Comparison of ENCODE assay signal across 9 mouse cellular contexts in genomic region chr2:74657251-74658023, GRCm38 (mm10). TPM values are rescaled to one million over a fixed set of nuclear protein-coding genes. Genes with fewer than 3 reads are reported as not detected.
DNase-seq lines count a peak whose midpoint lies in the region; ATAC-seq and TF ChIP-seq lines count a peak whose summit lies in the region.
"Had no signal": no experiment of that assay in that cellular context is flagged by ENCODE, and none has a peak within 500 bp of the region (broad histone marks: within the 10 kb centered on the region; RNA-seq: fewer than 3 reads in every experiment).

No protein-coding gene starts in this region.

- H3K9ac ChIP-seq in intestine, postnatal 0 days (ENCODE audit: low read depth, low read length): no peak overlapping the region
- H3K9ac ChIP-seq in neural tube, embryonic 15.5 days (replicated peaks): no peak overlapping the region

- TF ChIP-seq POLR2A in spleen, adult 2 months (IDR thresholded peaks at IDR 0.05; ENCODE audit: low read depth, low read length): no peak
- no peak for TF ChIP-seq POLR2A in embryonic fibroblast, embryonic 13.5 days (IDR thresholded peaks at IDR 0.05; ENCODE audit: low read depth, low read length)

- intact Hi-C loops in gastrocnemius, postnatal 36 days (cut with DNase I): loop anchor here (2.0 to 10.0 kb wide), 3 partner anchors 193 to 1383 kb away; partner anchors contain the start of gene Sp9

- H3K9me3 ChIP-seq in intestine, postnatal 0 days (ENCODE audit: control insufficient read depth): no peaks in the 10 kb centered on the region
- H3K9me3 ChIP-seq in neural tube, embryonic 15.5 days (replicated peaks): no peaks in the 10 kb centered on the region

- 4% methylated on average over 62 of the region's 62 CpGs for WGBS in spleen, adult 2 months
- WGBS in intestine, postnatal 0 days: 3% methylated on average over 62 of the region's 62 CpGs
- WGBS in neural tube, embryonic 15.5 days: 2% methylated on average over 62 of the region's 62 CpGs

- peaks cover 9% of the 10 kb centered on the region for H3K4me1 ChIP-seq in spleen, adult 2 months (ENCODE audit: control insufficient read depth, insufficient read depth, insufficient read length)
- H3K4me1 ChIP-seq in embryonic fibroblast, embryonic 13.5 days (ENCODE audit: control insufficient read depth, insufficient read depth, low read length): no peaks in the 10 kb centered on the region; the same call in 1 of the 2 replicates
- H3K4me1 ChIP-seq in intestine, postnatal 0 days (replicated peaks; ENCODE audit: control insufficient read depth, insufficient read depth, low read length): no peaks in the 10 kb centered on the region
- H3K4me1 ChIP-seq in neural tube, embryonic 15.5 days: peaks cover 16% of the 10 kb centered on the region

- peak overlapping the region; percentile 41 for H3K4me2 ChIP-seq in intestine, postnatal 0 days (replicated peaks; ENCODE audit: low read depth)
- H3K4me2 ChIP-seq in neural tube, embryonic 15.5 days: no peak overlapping the region

- no peaks in the 10 kb centered on the region for H3K36me3 ChIP-seq in spleen, adult 2 months (ENCODE audit: control insufficient read depth, insufficient read depth, low read length)
- H3K36me3 ChIP-seq in intestine, postnatal 0 days (ENCODE audit: control insufficient read depth, insufficient read depth): no peaks in the 10 kb centered on the region
- no peaks in the 10 kb centered on the region for H3K36me3 ChIP-seq in neural tube, embryonic 15.5 days

- peak overlapping the region; percentile 11; the same call in 1 of the 2 replicates for H3K4me3 ChIP-seq in spleen, adult 2 months (ENCODE audit: extremely low read depth, insufficient read depth, insufficient read length)
- 0 out of 2 replicates have a peak overlapping the region, but pooled peaks have one; percentile 3 for H3K4me3 ChIP-seq in embryonic fibroblast, embryonic 13.5 days (ENCODE audit: insufficient read depth, low read length)
- peak overlapping the region; percentile 27 for H3K4me3 ChIP-seq in intestine, postnatal 0 days (ENCODE audit: low read depth, low read length)
- 0 out of 2 replicates have a peak overlapping the region, but pooled peaks have one; percentile 1 for H3K4me3 ChIP-seq in neural tube, embryonic 15.5 days (replicated peaks)

- no peak for TF ChIP-seq CTCF in spleen, adult 2 months (IDR thresholded peaks at IDR 0.05; ENCODE audit: extremely low read depth, insufficient read depth, insufficient read length, insufficient replicate concordance)
- no peak for TF ChIP-seq CTCF in embryonic fibroblast, embryonic 13.5 days (IDR thresholded peaks at IDR 0.05; ENCODE audit: borderline replicate concordance, insufficient read depth, low read length)
- no peak for TF ChIP-seq CTCF in intestine, postnatal 0 days (IDR thresholded peaks at IDR 0.05; ENCODE audit: low read depth)

- peaks cover 58% of the 10 kb centered on the region for H3K27me3 ChIP-seq in spleen, adult 2 months (ENCODE audit: control insufficient read depth, insufficient read depth, low read length)
- peaks cover 94% of the 10 kb centered on the region for H3K27me3 ChIP-seq in intestine, postnatal 0 days (replicated peaks; ENCODE audit: control insufficient read depth, insufficient read depth, low read length)
- H3K27me3 ChIP-seq in neural tube, embryonic 15.5 days (replicated peaks): peaks cover 66% of the 10 kb centered on the region

- no peak for ATAC-seq in intestine, postnatal 0 days
- ATAC-seq in neural tube, embryonic 15.5 days (ENCODE audit: low FRiP score): no peak

- H3K27ac ChIP-seq in spleen, adult 2 months (ENCODE audit: insufficient read depth, low read length): no peak overlapping the region
- H3K27ac ChIP-seq in embryonic fibroblast, embryonic 13.5 days (ENCODE audit: insufficient read depth, low read length): no peak overlapping the region
- H3K27ac ChIP-seq in intestine, postnatal 0 days (ENCODE audit: low read depth, low read length): no peak overlapping the region
- H3K27ac ChIP-seq in neural tube, embryonic 15.5 days (replicated peaks): no peak overlapping the region
- H3K27ac ChIP-seq: macrophage had no signal

- DNase-seq in spleen, adult 2 months (ENCODE audit: low read depth in 1 of 2, low spot score in 2 of 2): no peak
- no peak for DNase-seq in spleen, postnatal 36 days (ENCODE audit: low spot score in 2 of 2)
- no peak for DNase-seq in adrenal gland, adult 18-20 months (ENCODE audit: low spot score in 2 of 2)
- no peak for DNase-seq in gastrocnemius, postnatal 36 days
- DNase-seq in adrenal gland, postnatal 4 days (ENCODE audit: low spot score in 2 of 2): no peak

RNA-seq across cellular contexts. Expression of gene Evx2, which starts 1.9 kb away (rescaled TPM):
- polyA plus RNA-seq in spleen, adult 2 months (2012; rRNA removed): not detected in 2 replicates
- polyA plus RNA-seq in embryonic fibroblast, embryonic 13.5 days (2011; ENCODE audit: insufficient read length, low read depth, missing spikeins): 0.35 and 0.74 TPM in 2 replicates
- not detected in 2 replicates for polyA plus RNA-seq in intestine, postnatal 0 days (2015; fragmentation: Nextera tagmentation; extraction: Ambion mirVana)
- polyA plus RNA-seq in neural tube, embryonic 15.5 days (2015; fragmentation: Nextera tagmentation; extraction: Ambion mirVana): 0.23 and 0.42 TPM in 2 replicates
- total RNA-seq in adrenal gland, adult 18-20 months (2021): not detected
- total RNA-seq in gastrocnemius, postnatal 36 days (2021): not detected
- total RNA-seq in adrenal gland, postnatal 4 days (2021): not detected
- polyA plus RNA-seq: macrophage had no signal

RNA-seq across cellular contexts. Expression of gene Hoxd13, which starts 10.7 kb away (rescaled TPM):
- polyA plus RNA-seq in spleen, adult 2 months (2012; rRNA removed): not detected in 2 replicates
- 17.0 and 20.1 TPM in 2 replicates for polyA plus RNA-seq in embryonic fibroblast, embryonic 13.5 days (2011; ENCODE audit: insufficient read length, low read depth, missing spikeins)
- polyA plus RNA-seq in intestine, postnatal 0 days (2015; fragmentation: Nextera tagmentation; extraction: Ambion mirVana): not detected in 2 replicates
- 0.14 and 0.20 TPM in 2 replicates for polyA plus RNA-seq in neural tube, embryonic 15.5 days (2015; fragmentation: Nextera tagmentation; extraction: Ambion mirVana)
- total RNA-seq in adrenal gland, adult 18-20 months (2021): not detected
- not detected for total RNA-seq in gastrocnemius, postnatal 36 days (2021)
- not detected for total RNA-seq in adrenal gland, postnatal 4 days (2021)
- polyA plus RNA-seq: macrophage had no signal

RNA-seq across cellular contexts. Expression of gene Hoxd12, which starts 17.4 kb away (rescaled TPM):
- polyA plus RNA-seq in spleen, adult 2 months (2012; rRNA removed): not detected in 2 replicates
- 2.3 and 3.7 TPM in 2 replicates for polyA plus RNA-seq in embryonic fibroblast, embryonic 13.5 days (2011; ENCODE audit: insufficient read length, low read depth, missing spikeins)
- 0.12 TPM in 1 of 2 replicates, not detected in the other for polyA plus RNA-seq in intestine, postnatal 0 days (2015; fragmentation: Nextera tagmentation; extraction: Ambion mirVana)
- polyA plus RNA-seq in neural tube, embryonic 15.5 days (2015; fragmentation: Nextera tagmentation; extraction: Ambion mirVana): 0.38 and 0.43 TPM in 2 replicates
- total RNA-seq in adrenal gland, adult 18-20 months (2021): not detected
- not detected for total RNA-seq in gastrocnemius, postnatal 36 days (2021)
- total RNA-seq in adrenal gland, postnatal 4 days (2021): not detected
- polyA plus RNA-seq: macrophage had no signal

RNA-seq across cellular contexts. Expression of gene Hoxd11, which starts 21.9 kb away (rescaled TPM):
- not detected in 2 replicates for polyA plus RNA-seq in spleen, adult 2 months (2012; rRNA removed)
- polyA plus RNA-seq in embryonic fibroblast, embryonic 13.5 days (2011; ENCODE audit: insufficient read length, low read depth, missing spikeins): 2.8 and 3.8 TPM in 2 replicates
- 0.64 TPM in 1 of 2 replicates, not detected in the other for polyA plus RNA-seq in intestine, postnatal 0 days (2015; fragmentation: Nextera tagmentation; extraction: Ambion mirVana)
- polyA plus RNA-seq in neural tube, embryonic 15.5 days (2015; fragmentation: Nextera tagmentation; extraction: Ambion mirVana): 4.1 and 9.2 TPM in 2 replicates
- not detected for total RNA-seq in adrenal gland, adult 18-20 months (2021)
- total RNA-seq in gastrocnemius, postnatal 36 days (2021): not detected
- total RNA-seq in adrenal gland, postnatal 4 days (2021): 1 to 10 TPM in 1 of 2 experiments, not detected in 1; 5.1 TPM
- polyA plus RNA-seq: macrophage had no signal

RNA-seq across cellular contexts. Expression of gene Hoxd10, which starts 34.3 kb away (rescaled TPM):
- not detected in 2 replicates for polyA plus RNA-seq in spleen, adult 2 months (2012; rRNA removed)
- 3.7 and 4.4 TPM in 2 replicates for polyA plus RNA-seq in embryonic fibroblast, embryonic 13.5 days (2011; ENCODE audit: insufficient read length, low read depth, missing spikeins)
- polyA plus RNA-seq in intestine, postnatal 0 days (2015; fragmentation: Nextera tagmentation; extraction: Ambion mirVana): 0.10 and 1.6 TPM in 2 replicates
- 61.8 and 83.6 TPM in 2 replicates for polyA plus RNA-seq in neural tube, embryonic 15.5 days (2015; fragmentation: Nextera tagmentation; extraction: Ambion mirVana)
- total RNA-seq in adrenal gland, adult 18-20 months (2021): not detected
- total RNA-seq in gastrocnemius, postnatal 36 days (2021): 1 to 10 TPM; 3.8 to 4.6 TPM
- total RNA-seq in adrenal gland, postnatal 4 days (2021): 1 to 10 TPM in 1 of 2 experiments, under 1 TPM in 1; 0.71 to 5.2 TPM
- polyA plus RNA-seq: macrophage had no signal

Comparison
In these comparisons a context has a peak if more than half of its experiments do, and no peak if none do; other contexts are left out.
1. RNA of gene Hoxd13, which starts 10.7 kb away (polyA plus RNA-seq): 17.0 to 20.1 TPM in embryonic fibroblast, embryonic 13.5 days; 0.14 to 0.20 TPM in neural tube, embryonic 15.5 days, not detected in intestine, postnatal 0 days and not detected in spleen, adult 2 months; every median in the first group is over 10 times any median in the second.
2. Peak in every context shown above with its lines, with median percentiles within 50 percentile points of each other: H3K4me3 ChIP-seq.